Mouse (Mus musculus): Measurements from ENCODE around the gene Hbp1. TPM values are rescaled to one million over a fixed set of nuclear protein-coding genes. Genes with fewer than 3 reads are reported as not detected.

Hbp1 gene
- polyA plus RNA-seq, 1 experiment from 2014 or later, result 121 TPM

DNA sequence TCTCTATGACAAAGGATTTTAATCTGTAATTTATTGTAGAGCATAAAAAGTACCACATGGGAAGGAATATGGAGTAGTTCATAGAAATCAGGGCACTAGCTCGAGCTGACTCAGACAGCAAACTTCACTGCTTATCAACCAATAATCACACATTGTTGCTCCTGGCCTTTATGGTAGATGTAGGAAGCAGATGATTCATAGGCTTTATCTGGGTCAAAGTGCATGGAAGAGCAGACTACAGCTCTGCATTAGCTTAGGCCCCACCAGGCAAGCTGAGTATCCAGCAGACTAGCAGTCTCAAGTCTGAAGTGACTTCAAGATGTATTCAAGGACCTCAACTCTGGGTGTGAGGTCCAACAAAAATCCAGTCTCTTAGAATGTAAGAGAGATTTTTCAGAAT, 67.6 kb downstream of the Hbp1 start:
- DNase-seq (no peak), ATAC-seq (ENCODE audit: insufficient read depth) (no peak)
- WGBS, result 55% methylated on average over 1 of the region's 1 CpGs
- no peak overlapping the region for H3K27ac ChIP-seq (ENCODE audit: low read depth)
- no peak overlapping the region for H3K9ac ChIP-seq
- H3K4me3 ChIP-seq (ENCODE audit: low read depth, low read length), result no peak overlapping the region
- no peaks in the 10 kb centered on the region for H3K4me1 ChIP-seq (ENCODE audit: insufficient read depth)
- TF ChIP-seq CTCF (IDR thresholded peaks at IDR 0.05; ENCODE audit: low read depth), result no peak
- H3K4me2 ChIP-seq, result no peak overlapping the region
- no peaks in the 10 kb centered on the region for H3K9me3 ChIP-seq (ENCODE audit: low read depth, low read length)
- H3K27me3 ChIP-seq (ENCODE audit: insufficient read depth, low read length), result no peaks in the 10 kb centered on the region
- no peaks in the 10 kb centered on the region for H3K36me3 ChIP-seq (ENCODE audit: insufficient read depth)

DNA sequence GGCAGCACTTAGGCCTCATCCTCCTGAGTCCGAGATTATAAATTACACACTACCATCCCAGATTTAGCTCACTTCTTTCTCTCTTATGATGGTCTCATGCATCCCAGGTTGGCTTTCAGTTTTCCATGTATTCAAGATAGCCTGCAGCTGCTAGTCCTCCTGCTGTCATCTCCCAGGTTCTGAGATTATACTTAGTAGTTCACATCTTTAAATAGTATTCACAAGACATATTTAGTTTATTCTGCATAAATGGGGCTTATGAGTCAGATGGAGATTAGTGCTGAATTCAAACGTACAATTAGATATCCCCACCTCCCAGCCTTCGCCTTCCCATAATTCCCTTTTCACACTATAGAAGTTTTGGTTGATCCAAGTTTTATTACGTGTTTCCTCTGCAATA, 73.6 kb downstream of the Hbp1 start:
- WGBS, result 84% methylated on average over 4 of the region's 4 CpGs
- Histone ChIP-seq H3K36me3 (ENCODE audit: insufficient read depth) (no peaks in the 10 kb centered on the region), H3K27ac (ENCODE audit: low read depth) (no peak overlapping the region), H3K27me3 (ENCODE audit: insufficient read depth, low read length) (no peaks in the 10 kb centered on the region), H3K9ac (no peak overlapping the region), H3K4me1 (ENCODE audit: insufficient read depth) (no peaks in the 10 kb centered on the region), H3K4me3 (ENCODE audit: low read depth, low read length) (no peak overlapping the region), H3K9me3 (ENCODE audit: low read depth, low read length) (no peaks in the 10 kb centered on the region), H3K4me2 (no peak overlapping the region)
- ATAC-seq (ENCODE audit: insufficient read depth), result no peak
- DNase-seq, result no peak
- no peak for TF ChIP-seq CTCF (IDR thresholded peaks at IDR 0.05; ENCODE audit: low read depth)

Other genes starting within 250 kb of the Hbp1 start
- 0.51 and 0.54 TPM in 2 replicates for gene Gpr22, start 236.6 kb downstream of the Hbp1 start, polyA plus RNA-seq (2014; fragmentation: Nextera tagmentation; extraction: Ambion mirVana)
- 31.6 and 31.9 TPM in 2 replicates for gene Prkar2b, start 110.8 kb upstream of the Hbp1 start, polyA plus RNA-seq (2014; fragmentation: Nextera tagmentation; extraction: Ambion mirVana)